Mouse (Mus musculus): ENCODE measurements around the gene Dusp19.

- no peak for TF ChIP-seq CTCF (IDR thresholded peaks at IDR 0.05; ENCODE audit: borderline replicate concordance, insufficient read depth, low read length)
- no peak for TF ChIP-seq POLR2A (IDR thresholded peaks at IDR 0.05; ENCODE audit: low read depth, low read length)
Measured at GRCm38 (mm10) chr2:80603771-80604426, 12.9 kb upstream of the Dusp19 start.
